8 mouse cellular contexts compared by ENCODE assay signal in the genomic region with DNA sequence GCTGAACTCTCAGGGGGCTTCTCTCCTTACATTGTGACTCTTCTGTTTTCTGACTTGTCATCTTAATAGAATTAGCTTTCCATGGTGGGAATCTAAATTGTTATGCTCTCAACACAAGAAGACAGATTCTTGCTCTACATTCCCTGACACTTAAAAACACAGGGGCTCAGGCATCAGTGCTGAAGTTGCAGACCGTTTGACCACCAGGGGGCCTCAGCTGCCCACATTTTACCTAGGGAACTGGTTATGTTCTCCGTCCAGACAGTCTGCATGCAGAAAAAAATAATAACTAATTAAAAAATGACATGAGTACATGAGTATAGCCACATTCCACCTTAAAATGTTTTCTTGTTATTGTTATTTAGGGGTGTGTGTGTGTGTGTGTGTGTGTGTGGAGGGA. TPM values are rescaled to one million over a fixed set of nuclear protein-coding genes. Genes with fewer than 3 reads are reported as not detected.
DNase-seq lines count a peak whose midpoint lies in the region; ATAC-seq and TF ChIP-seq lines count a peak whose summit lies in the region.

No protein-coding gene starts in this region.

- no peak for ATAC-seq in frontal cortex, adult (ENCODE audit: low TSS enrichment)
- ATAC-seq in midbrain, postnatal 0 days (ENCODE audit: low FRiP score): no peak
- ATAC-seq in stomach, postnatal 0 days (ENCODE audit: low FRiP score, low TSS enrichment): peak; percentile 47; the same call in 1 of the 2 replicates

- H3K9me3 ChIP-seq in MEL (replicated peaks; ENCODE audit: insufficient read depth, low read length): no peaks in the 10 kb centered on the region
- no peaks in the 10 kb centered on the region for H3K9me3 ChIP-seq in midbrain, postnatal 0 days (ENCODE audit: low read length)
- no peaks in the 10 kb centered on the region for H3K9me3 ChIP-seq in stomach, postnatal 0 days (ENCODE audit: control insufficient read depth, low read length)

- peaks cover 12 to 43% of the 10 kb centered on the region in 2 experiments for H3K36me3 ChIP-seq in MEL (ENCODE audit: control insufficient read depth in 1 of 2, insufficient read depth in 2 of 2, low read length in 2 of 2)
- peaks cover 53% of the 10 kb centered on the region for H3K36me3 ChIP-seq in midbrain, postnatal 0 days (ENCODE audit: insufficient read depth, low read length)
- H3K36me3 ChIP-seq in stomach, postnatal 0 days (ENCODE audit: control insufficient read depth, insufficient read depth, low read length): peaks cover 19% of the 10 kb centered on the region

- H3K4me3 ChIP-seq in MEL (ENCODE audit: control insufficient read depth in 1 of 2, insufficient read depth in 1 of 2, low read depth in 2 of 2, low read length in 2 of 2): no peak overlapping the region
- H3K4me3 ChIP-seq in midbrain, postnatal 0 days (ENCODE audit: low read depth, low read length): no peak overlapping the region
- H3K4me3 ChIP-seq in stomach, postnatal 0 days (ENCODE audit: low read depth, low read length): no peak overlapping the region

- DNase-seq in frontal cortex, adult 2 months (ENCODE audit: extremely low spot score in 1 of 2, low spot score in 1 of 2): peak; percentile 57 to 88
- peak; percentile 70 for DNase-seq in MEL (ENCODE audit: low read depth, low spot score)
- peak; percentile 58 for DNase-seq in cerebellum, adult 8-10 months
- DNase-seq in gastrocnemius, postnatal 14 days: peak; percentile 76
- peak; percentile 61 to 90 for DNase-seq in layer of hippocampus, postnatal 25 days (ENCODE audit: extremely low spot score in 1 of 2, low spot score in 1 of 2)
- DNase-seq in midbrain, postnatal 0 days (ENCODE audit: low spot score): peak; percentile 83
- DNase-seq in stomach, postnatal 0 days (ENCODE audit: low spot score): peak; percentile 80

- no peak for TF ChIP-seq EP300 in MEL (IDR thresholded peaks at IDR 0.05; ENCODE audit: low read depth in 1 of 2, low read length in 2 of 2)
- TF ChIP-seq EP300 in stomach, postnatal 0 days (optimal IDR thresholded peaks at IDR 0.05): no peak

- H3K79me2 ChIP-seq in MEL (ENCODE audit: control insufficient read depth, insufficient read depth, low read length, poor library complexity): peaks cover 8% of the 10 kb centered on the region; the same call in 1 of the 2 replicates

- H3K27me3 ChIP-seq in MEL (ENCODE audit: control insufficient read depth in 1 of 2, insufficient read depth in 2 of 2, low read length in 2 of 2): no peaks in the 10 kb centered on the region
- no peaks in the 10 kb centered on the region for H3K27me3 ChIP-seq in midbrain, postnatal 0 days (ENCODE audit: insufficient read depth, low read length)
- no peaks in the 10 kb centered on the region for H3K27me3 ChIP-seq in stomach, postnatal 0 days (ENCODE audit: control insufficient read depth, insufficient read depth, low read length)

- TF ChIP-seq CTCF in MEL (IDR thresholded peaks at IDR 0.05 in 2 of 3, conservative IDR thresholded peaks at IDR 0.05 in 1 of 3; ENCODE audit: control insufficient read depth in 1 of 3, insufficient read depth in 1 of 3, low read depth in 2 of 3, low read length in 3 of 3, poor library complexity in 1 of 3, severe bottlenecking in 1 of 3): peak; percentile 70 to 78 (median 71)
- TF ChIP-seq CTCF in midbrain, postnatal 0 days (IDR thresholded peaks at IDR 0.05): peak; percentile 87
- TF ChIP-seq CTCF in stomach, postnatal 0 days (IDR thresholded peaks at IDR 0.05; ENCODE audit: low read depth): peak; percentile 91

- H3K4me1 ChIP-seq in MEL (ENCODE audit: control insufficient read depth in 1 of 2, insufficient read depth in 2 of 2, low read length in 2 of 2): peaks cover 9 to 10% of the 10 kb centered on the region in 2 experiments
- H3K4me1 ChIP-seq in midbrain, postnatal 0 days (ENCODE audit: insufficient read depth, low read length): no peaks in the 10 kb centered on the region
- H3K4me1 ChIP-seq in stomach, postnatal 0 days (replicated peaks; ENCODE audit: control insufficient read depth, insufficient read depth): no peaks in the 10 kb centered on the region

- H3K9ac ChIP-seq in MEL (ENCODE audit: control insufficient read depth, low read depth, low read length, poor library complexity, severe bottlenecking): no peak overlapping the region
- H3K9ac ChIP-seq in midbrain, postnatal 0 days (replicated peaks; ENCODE audit: low read length, poor library complexity, severe bottlenecking): no peak overlapping the region
- no peak overlapping the region for H3K9ac ChIP-seq in stomach, postnatal 0 days (ENCODE audit: low read length)

- H3K4me2 ChIP-seq in midbrain, postnatal 0 days (ENCODE audit: low read depth, low read length, poor library complexity, severe bottlenecking): no peak overlapping the region
- H3K4me2 ChIP-seq in stomach, postnatal 0 days (replicated peaks; ENCODE audit: low read depth): no peak overlapping the region

- no peak overlapping the region for H3K27ac ChIP-seq in MEL (ENCODE audit: control insufficient read depth, low read depth, low read length)
- H3K27ac ChIP-seq in midbrain, postnatal 0 days (ENCODE audit: low read depth, low read length): no peak overlapping the region
- H3K27ac ChIP-seq in stomach, postnatal 0 days (replicated peaks): no peak overlapping the region

- TF ChIP-seq POLR2A in MEL (IDR thresholded peaks at IDR 0.05; ENCODE audit: control insufficient read depth in 1 of 2, insufficient read depth in 1 of 2, low read depth in 1 of 2, low read length in 2 of 2, poor library complexity in 1 of 2): no peak

- intact Hi-C loops in gastrocnemius, postnatal 14 days (cut with DNase I; ENCODE audit: low total_unique reads): loop anchor here (2.0 to 5.0 kb wide), 2 partner anchors 165 to 281 kb away; no protein-coding TSS in a partner anchor

- WGBS in midbrain, postnatal 0 days: 14% methylated on average over 2 of the region's 2 CpGs
- WGBS in stomach, postnatal 0 days: 10% methylated on average over 2 of the region's 2 CpGs

- peak; percentile 42 for TF ChIP-seq RAD21 in MEL (IDR thresholded peaks at IDR 0.05; ENCODE audit: low read depth, low read length)

TF ChIP-seq in MEL, 35 proteins besides CTCF, POLR2A, EP300 and RAD21:
- TF ChIP-seq SMC3 (IDR thresholded peaks at IDR 0.05; ENCODE audit: low read depth, low read length) (peak; percentile 44), MYC (IDR thresholded peaks at IDR 0.05; ENCODE audit: low read depth, low read length) (no peak), ZC3H11A (IDR thresholded peaks at IDR 0.05; ENCODE audit: low read depth, low read length) (peak; percentile 29), ELF1 (IDR thresholded peaks at IDR 0.05; ENCODE audit: low read depth, low read length) (no peak), E2F4 (IDR thresholded peaks at IDR 0.05; ENCODE audit: borderline replicate concordance, low read depth, low read length) (no peak)

RNA-seq across cellular contexts. Expression of a gene that starts 12.7 kb away (rescaled TPM):
- 1.6 and 1.9 TPM in 2 replicates for polyA plus RNA-seq in frontal cortex, adult 2 months (2012; rRNA removed)
- 0.10 and 0.15 TPM in 2 replicates for total RNA-seq in MEL (2012; rRNA removed)
- polyA plus RNA-seq in MEL (2012; ENCODE audit: insufficient read depth in 1 of 2, insufficient read length in 2 of 2, low read depth in 1 of 2, low replicate concordance in 2 of 2, missing spikeins in 1 of 2): under 1 TPM in 1 of 2 experiments, not detected in 1; 0.18 TPM
- total RNA-seq in gastrocnemius, postnatal 14 days (2021): under 1 TPM; 0.27 to 0.55 TPM
- 1 to 10 TPM; 1.0 to 1.2 TPM for total RNA-seq in layer of hippocampus, postnatal 25 days (2021)
- total RNA-seq in midbrain, postnatal 0 days (2014; rRNA removed): 0.09 and 0.66 TPM in 2 replicates
- polyA plus RNA-seq in midbrain, postnatal 0 days (2015; fragmentation: Nextera tagmentation; extraction: Ambion mirVana): 0.44 and 0.47 TPM in 2 replicates
- polyA plus RNA-seq in stomach, postnatal 0 days (2015; fragmentation: Nextera tagmentation; extraction: Ambion mirVana): 0.17 and 0.22 TPM in 2 replicates

RNA-seq across cellular contexts. Expression of a gene that starts 13.3 kb away (rescaled TPM):
- 115 and 128 TPM in 2 replicates for polyA plus RNA-seq in frontal cortex, adult 2 months (2012; rRNA removed)
- 259 and 284 TPM in 2 replicates for total RNA-seq in MEL (2012; rRNA removed)
- 100 to 1,000 TPM; 310 to 316 TPM for polyA plus RNA-seq in MEL (2012; ENCODE audit: insufficient read depth in 1 of 2, insufficient read length in 2 of 2, low read depth in 1 of 2, low replicate concordance in 2 of 2, missing spikeins in 1 of 2)
- total RNA-seq in gastrocnemius, postnatal 14 days (2021): 10 to 100 TPM; 78.0 to 90.0 TPM
- 100 to 1,000 TPM; 133 to 141 TPM for total RNA-seq in layer of hippocampus, postnatal 25 days (2021)
- 233 and 242 TPM in 2 replicates for total RNA-seq in midbrain, postnatal 0 days (2014; rRNA removed)
- polyA plus RNA-seq in midbrain, postnatal 0 days (2015; fragmentation: Nextera tagmentation; extraction: Ambion mirVana): 193 and 204 TPM in 2 replicates
- 178 and 192 TPM in 2 replicates for polyA plus RNA-seq in stomach, postnatal 0 days (2015; fragmentation: Nextera tagmentation; extraction: Ambion mirVana)

RNA-seq across cellular contexts. Expression of a gene that starts 55.2 kb away (rescaled TPM):
- 1.4 and 3.6 TPM in 2 replicates for polyA plus RNA-seq in frontal cortex, adult 2 months (2012; rRNA removed)
- total RNA-seq in MEL (2012; rRNA removed): not detected in 2 replicates
- not detected for polyA plus RNA-seq in MEL (2012; ENCODE audit: insufficient read depth in 1 of 2, insufficient read length in 2 of 2, low read depth in 1 of 2, low replicate concordance in 2 of 2, missing spikeins in 1 of 2)
- total RNA-seq in gastrocnemius, postnatal 14 days (2021): not detected
- under 1 TPM in 1 of 2 experiments, not detected in 1; 0.59 TPM for total RNA-seq in layer of hippocampus, postnatal 25 days (2021)
- 1.3 and 3.0 TPM in 2 replicates for total RNA-seq in midbrain, postnatal 0 days (2014; rRNA removed)
- 5.0 and 7.6 TPM in 2 replicates for polyA plus RNA-seq in midbrain, postnatal 0 days (2015; fragmentation: Nextera tagmentation; extraction: Ambion mirVana)
- polyA plus RNA-seq in stomach, postnatal 0 days (2015; fragmentation: Nextera tagmentation; extraction: Ambion mirVana): 0.49 and 0.51 TPM in 2 replicates
